Mouse (Mus musculus) midbrain, embryonic 11.5 days (tissue): ENCODE measurements at regions not wholly inside any gene's neighbourhood (a gene's known extent, or its start where the extent isn't known, plus 50 kb on each side); places are given as distances from the start of the nearest gene placed in this dataset.

Experiments
- ATAC-seq: fragments of 200-750 bp; cut with Nextera tagmentation; 2 replicates; pipeline ENCODE4 v1.8.0; 2017; ENCODE audit warnings: moderate TSS enrichment, moderate library complexity; ENCODE audit not compliant: low FRiP score
- DNase-seq: peaks from one replicate; pipeline ENCODE4 v3.0.0; 2015; ENCODE audit warnings: low spot score; ENCODE audit errors: missing footprints
- H3K27ac ChIP-seq: fragments of 300-500 bp; sonication (generic); 2 replicates; pipeline ENCODE4 v1.5.1; 2014; ENCODE audit warnings: low read depth, low read length
- H3K27me3 ChIP-seq: fragments of 300-500 bp; sonication (generic); 2 replicates; pipeline ENCODE4 v1.6.1; 2014; ENCODE audit warnings: mild to moderate bottlenecking, low read length, moderate library complexity, mixed read lengths; ENCODE audit not compliant: control insufficient read depth, insufficient read depth
- H3K36me3 ChIP-seq: fragments of 300-500 bp; sonication (generic); 2 replicates; pipeline ENCODE4 v1.6.1; 2014; ENCODE audit warnings: mild to moderate bottlenecking, low read length, moderate library complexity, mixed read lengths; ENCODE audit not compliant: control insufficient read depth, insufficient read depth
- H3K4me1 ChIP-seq: fragments of 300-500 bp; sonication (generic); 2 replicates; pipeline ENCODE4 v1.6.1; 2014; ENCODE audit warnings: low read length; ENCODE audit not compliant: control insufficient read depth, insufficient read depth
- H3K4me2 ChIP-seq: fragments of 300-500 bp; sonication (generic); 2 replicates; pipeline ENCODE4 v1.6.1; 2014; ENCODE audit warnings: mild to moderate bottlenecking, moderate library complexity
- H3K4me3 ChIP-seq: fragments of 300-500 bp; sonication (generic); 2 replicates; pipeline ENCODE4 v1.5.1; 2014; ENCODE audit warnings: low read depth, low read length
- H3K9ac ChIP-seq: fragments of 300-500 bp; sonication (generic); 2 replicates; pipeline ENCODE4 v1.6.1; 2014; ENCODE audit warnings: low read length
- H3K9me3 ChIP-seq: fragments of 300-500 bp; sonication (generic); 2 replicates; pipeline ENCODE4 v1.6.1; 2016; ENCODE audit warnings: low read length; ENCODE audit not compliant: control insufficient read depth
- WGBS: fragments of 180-500 bp; shearing (Covaris S2); extraction: QIAGEN DNeasy Blood & Tissue Kit; methylation state at CpG from one replicate; pipeline ENCODE4 v1.1.7; 2014; 5-methylcytosine and 5-hydroxymethylcytosine counted together

GRCm38 (mm10) chr15:85657441-85657989, 75.2 kb upstream of the Wnt7b start:
- Histone ChIP-seq H3K9me3 (no peaks in the 10 kb centered on the region), H3K27ac (no peak overlapping the region), H3K4me2 (no peak overlapping the region), H3K36me3 (no peaks in the 10 kb centered on the region), H3K4me3 (no peak overlapping the region), H3K9ac (no peak overlapping the region), H3K27me3 (peaks cover 98% of the 10 kb centered on the region), H3K4me1 (peaks cover 7% of the 10 kb centered on the region)
- DNase-seq (no peak), ATAC-seq (no peak)
- WGBS, result 64% methylated on average over 8 of the region's 8 CpGs

- peaks cover 98% of the 10 kb centered on the region for H3K27me3 ChIP-seq
- H3K9me3 ChIP-seq, result no peaks in the 10 kb centered on the region
- no peak overlapping the region for H3K4me2 ChIP-seq
- DNase-seq (no peak), ATAC-seq (no peak)
- no peaks in the 10 kb centered on the region for H3K36me3 ChIP-seq
- H3K4me1 ChIP-seq, result peaks cover 7% of the 10 kb centered on the region
- no peak overlapping the region for H3K4me3 ChIP-seq
- WGBS, result 74% methylated on average over 14 of the region's 14 CpGs
- no peak overlapping the region for H3K9ac ChIP-seq
- no peak overlapping the region for H3K27ac ChIP-seq
These were observed 76.0 kb upstream of the Wnt7b start for GRCm38 (mm10) chr15:85658101-85658885.

GRCm38 (mm10) chr15:85660528-85661392, 74.0 kb upstream of the Ppara start:
- Histone ChIP-seq H3K4me3 (no peak overlapping the region), H3K9me3 (no peaks in the 10 kb centered on the region), H3K27ac (no peak overlapping the region), H3K4me1 (peaks cover 5% of the 10 kb centered on the region), H3K36me3 (no peaks in the 10 kb centered on the region), H3K9ac (no peak overlapping the region), H3K27me3 (peaks cover 95% of the 10 kb centered on the region), H3K4me2 (0 out of 2 replicates have a peak overlapping the region, but pooled peaks have one; percentile 9)
- DNase-seq, result peak; percentile 97
- ATAC-seq, result peak; percentile 48
- WGBS, result 4% methylated on average over 45 of the region's 45 CpGs

DNA sequence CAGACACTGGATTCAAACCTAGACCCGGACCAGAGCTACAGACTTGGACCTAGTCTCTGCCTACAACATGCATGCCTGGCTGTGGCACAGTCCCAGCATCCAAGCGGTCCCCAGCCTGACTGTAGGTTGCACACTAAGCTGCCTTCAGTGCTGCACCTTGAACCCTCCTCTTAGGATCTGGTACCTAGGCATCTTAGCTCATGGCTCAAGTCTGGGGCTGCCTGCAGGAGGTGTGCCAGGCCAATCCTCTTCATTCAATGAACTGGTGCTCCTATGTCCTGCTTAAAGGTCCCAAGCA, 73.4 kb upstream of the Ppara start:
- DNase-seq (peak; percentile 89), ATAC-seq (no peak)
- Histone ChIP-seq H3K4me2 (no peak overlapping the region), H3K9ac (no peak overlapping the region), H3K4me3 (no peak overlapping the region), H3K9me3 (no peaks in the 10 kb centered on the region), H3K4me1 (peaks cover 5% of the 10 kb centered on the region), H3K27me3 (peaks cover 90% of the 10 kb centered on the region), H3K27ac (no peak overlapping the region), H3K36me3 (no peaks in the 10 kb centered on the region)
- 47% methylated on average over 2 of the region's 2 CpGs for WGBS

GRCm38 (mm10) chr15:85661771-85662170, 73.0 kb upstream of the Ppara start:
- WGBS, result 88% methylated on average over 5 of the region's 5 CpGs
- Histone ChIP-seq H3K4me3 (no peak overlapping the region), H3K36me3 (no peaks in the 10 kb centered on the region), H3K4me2 (no peak overlapping the region), H3K27me3 (peaks cover 90% of the 10 kb centered on the region), H3K9me3 (no peaks in the 10 kb centered on the region), H3K4me1 (peaks cover 5% of the 10 kb centered on the region), H3K27ac (no peak overlapping the region), H3K9ac (no peak overlapping the region)
- no peak for DNase-seq
- no peak for ATAC-seq

- peaks cover 5% of the 10 kb centered on the region for H3K4me1 ChIP-seq
- no peak for ATAC-seq
- H3K4me2 ChIP-seq, result no peak overlapping the region
- no peak overlapping the region for H3K4me3 ChIP-seq
- no peak for DNase-seq
- H3K36me3 ChIP-seq, result no peaks in the 10 kb centered on the region
- WGBS, result 88% methylated on average over 8 of the region's 8 CpGs
- peaks cover 90% of the 10 kb centered on the region for H3K27me3 ChIP-seq
- H3K9me3 ChIP-seq, result no peaks in the 10 kb centered on the region
- no peak overlapping the region for H3K27ac ChIP-seq
- no peak overlapping the region for H3K9ac ChIP-seq
These were observed 72.5 kb upstream of the Ppara start for GRCm38 (mm10) chr15:85662271-85662670.

DNA sequence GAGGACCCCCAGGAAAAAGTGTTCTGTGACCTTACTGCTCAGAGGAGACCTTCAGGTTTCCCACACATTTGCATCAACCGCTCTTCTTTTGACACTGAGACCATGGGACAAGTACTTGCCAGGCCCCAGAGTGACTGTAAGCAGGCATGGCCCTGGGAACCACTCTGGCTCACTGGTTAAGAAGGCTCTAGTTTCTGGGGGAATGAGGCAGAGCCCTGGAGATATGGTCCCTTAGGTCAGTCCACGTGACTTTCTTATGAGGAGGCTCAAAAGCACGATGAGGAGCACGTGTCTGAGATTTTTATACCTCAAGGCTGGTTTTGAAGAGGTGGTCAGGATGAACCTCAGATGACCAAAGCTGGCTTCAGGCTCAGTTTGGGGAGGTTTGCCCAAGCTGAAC, 72.1 kb upstream of the Ppara start:
- H3K4me3 ChIP-seq, result no peak overlapping the region
- no peak for ATAC-seq
- H3K36me3 ChIP-seq, result no peaks in the 10 kb centered on the region
- peaks cover 5% of the 10 kb centered on the region for H3K4me1 ChIP-seq
- H3K27ac ChIP-seq, result no peak overlapping the region
- no peak overlapping the region for H3K4me2 ChIP-seq
- no peak overlapping the region for H3K9ac ChIP-seq
- no peak for DNase-seq
- WGBS, result 88% methylated on average over 4 of the region's 4 CpGs
- H3K27me3 ChIP-seq, result peaks cover 90% of the 10 kb centered on the region
- no peaks in the 10 kb centered on the region for H3K9me3 ChIP-seq

- H3K4me3 ChIP-seq, result no peak overlapping the region
- H3K36me3 ChIP-seq, result no peaks in the 10 kb centered on the region
- H3K27me3 ChIP-seq, result peaks cover 89% of the 10 kb centered on the region
- no peak overlapping the region for H3K27ac ChIP-seq
- peaks cover 5% of the 10 kb centered on the region for H3K4me1 ChIP-seq
- WGBS, result 89% methylated on average over 17 of the region's 17 CpGs
- H3K4me2 ChIP-seq, result no peak overlapping the region
- ATAC-seq, result no peak
- H3K9me3 ChIP-seq, result no peaks in the 10 kb centered on the region
- no peak overlapping the region for H3K9ac ChIP-seq
- no peak for DNase-seq
These were observed 70.9 kb upstream of the Ppara start for GRCm38 (mm10) chr15:85663757-85664431.
